ENCODE assay signal across 11 mouse cellular contexts in the genomic region with DNA sequence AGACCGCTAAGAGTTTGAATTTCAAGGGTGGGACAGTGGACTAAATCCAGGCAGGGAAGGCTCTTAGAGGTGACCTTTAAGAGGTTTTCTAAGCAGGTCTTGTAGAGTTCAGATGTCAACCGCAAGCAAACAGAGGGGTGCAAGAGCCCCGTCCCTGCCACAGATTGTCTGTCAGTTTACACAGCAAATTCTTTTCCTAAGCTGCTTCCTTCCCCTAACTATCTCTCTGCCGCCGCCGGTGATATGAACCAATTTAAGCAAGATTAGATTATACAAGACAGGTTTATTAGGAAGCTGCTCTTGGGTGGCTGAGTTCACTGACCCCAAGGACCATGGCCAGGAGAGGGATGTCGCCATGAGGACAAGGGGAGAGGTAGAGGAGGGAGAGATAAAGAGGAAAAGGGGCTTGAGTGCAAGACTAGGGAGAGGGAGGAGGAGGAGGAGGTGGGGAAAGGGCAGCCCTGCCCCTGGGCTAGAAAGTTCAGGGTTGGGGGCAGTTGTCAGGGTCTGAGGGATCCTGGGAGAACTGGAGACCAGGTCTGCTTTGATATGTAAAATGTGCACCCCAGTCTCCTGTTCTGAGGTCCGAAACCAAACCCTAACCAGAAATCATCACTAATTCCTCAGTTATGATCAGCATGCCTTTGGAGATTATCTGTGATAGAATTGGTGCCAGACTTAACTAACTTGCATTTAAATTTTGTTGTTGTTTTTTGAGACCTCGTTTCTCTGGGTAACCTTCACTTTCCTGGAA. TPM values are rescaled to one million over a fixed set of nuclear protein-coding genes. Genes with fewer than 3 reads are reported as not detected.
A peak's percentile ranks its signal among the peaks of the same experiment; 100 is the strongest.
DNase-seq lines count a peak whose midpoint lies in the region; ATAC-seq lines count a peak whose summit lies in the region.
"Had no signal": no experiment of that assay in that cellular context is flagged by ENCODE, and none has a peak within 500 bp of the region (broad histone marks: within the 10 kb centered on the region; RNA-seq: fewer than 3 reads in every experiment).

No protein-coding gene starts in this region.

- H3K9me3 ChIP-seq in heart, embryonic 14.5 days (ENCODE audit: control insufficient read depth, low read length): no peaks in the 10 kb centered on the region
- H3K9me3 ChIP-seq in megakaryocyte, embryonic 14.5 days: no peaks in the 10 kb centered on the region
- H3K9me3 ChIP-seq in embryonic facial prominence, embryonic 14.5 days (ENCODE audit: control insufficient read depth, low read length): no peaks in the 10 kb centered on the region
- H3K9me3 ChIP-seq in neural tube, embryonic 13.5 days: no peaks in the 10 kb centered on the region

- no peak for DNase-seq in heart, postnatal 14 days
- no peak for DNase-seq in embryonic facial prominence, embryonic 14.5 days (ENCODE audit: low spot score)
- no peak for DNase-seq in spleen, postnatal 10 days (ENCODE audit: low spot score in 2 of 2)
- DNase-seq in spleen, postnatal 14 days (ENCODE audit: low spot score in 2 of 2): no peak
- DNase-seq: adrenal gland, postnatal 36 days; cerebellum, adult 8-10 months; layer of hippocampus, adult 9-11 months had no signal

- intact Hi-C loops in heart, postnatal 14 days (cut with DNase I): loop anchor here (5.0 kb wide), 2 partner anchors 63 to 103 kb away; partner anchors contain the start of gene Hus1

- no peak overlapping the region for H3K27ac ChIP-seq in heart, embryonic 14.5 days (replicated peaks in 1 of 2; ENCODE audit: control insufficient read depth in 1 of 2, insufficient read depth in 1 of 2, low read depth in 2 of 2, low read length in 2 of 2)
- H3K27ac ChIP-seq in embryonic facial prominence, embryonic 14.5 days (replicated peaks; ENCODE audit: low read depth, low read length): no peak overlapping the region
- H3K27ac ChIP-seq in neural tube, embryonic 13.5 days (replicated peaks): no peak overlapping the region

- 0 out of 4 replicates have a peak overlapping the region, but pooled peaks of 1 of the 2 experiments have one; percentile 27 for H3K4me3 ChIP-seq in heart, embryonic 14.5 days (ENCODE audit: control insufficient read depth in 1 of 2, insufficient read depth in 1 of 2, low read depth in 1 of 2, low read length in 2 of 2)
- H3K4me3 ChIP-seq in megakaryocyte, embryonic 14.5 days (replicated peaks): peak overlapping the region; percentile 62
- H3K4me3 ChIP-seq in embryonic facial prominence, embryonic 14.5 days (ENCODE audit: low read depth, low read length): peak overlapping the region; percentile 23; the same call in 1 of the 2 replicates
- no peak overlapping the region for H3K4me3 ChIP-seq in neural tube, embryonic 13.5 days

- peak overlapping the region; percentile 56; the same call in 1 of the 2 replicates for H3K9ac ChIP-seq in heart, embryonic 14.5 days (ENCODE audit: low read length)
- no peak overlapping the region; the same call in 1 of the 2 replicates for H3K9ac ChIP-seq in embryonic facial prominence, embryonic 14.5 days (ENCODE audit: low read depth, low read length)
- H3K9ac ChIP-seq in neural tube, embryonic 13.5 days: no peak overlapping the region

- peaks cover 15 to 19% of the 10 kb centered on the region in 2 experiments for H3K4me1 ChIP-seq in heart, embryonic 14.5 days (ENCODE audit: control insufficient read depth in 2 of 2, insufficient read depth in 2 of 2, low read length in 2 of 2)
- H3K4me1 ChIP-seq in megakaryocyte, embryonic 14.5 days: peaks cover 69% of the 10 kb centered on the region
- peaks cover 17% of the 10 kb centered on the region for H3K4me1 ChIP-seq in embryonic facial prominence, embryonic 14.5 days (ENCODE audit: control insufficient read depth, insufficient read depth, low read length)
- H3K4me1 ChIP-seq in neural tube, embryonic 13.5 days (replicated peaks): peaks cover 31% of the 10 kb centered on the region

- H3K36me3 ChIP-seq in heart, embryonic 14.5 days (ENCODE audit: control insufficient read depth, insufficient read depth, low read length): no peaks in the 10 kb centered on the region
- no peaks in the 10 kb centered on the region for H3K36me3 ChIP-seq in megakaryocyte, embryonic 14.5 days (replicated peaks; ENCODE audit: low read length)
- H3K36me3 ChIP-seq in embryonic facial prominence, embryonic 14.5 days (ENCODE audit: control insufficient read depth, insufficient read depth, low read length): no peaks in the 10 kb centered on the region
- H3K36me3 ChIP-seq in neural tube, embryonic 13.5 days: no peaks in the 10 kb centered on the region

- peaks cover 2% of the 10 kb centered on the region; the same call in 1 of the 2 replicates for H3K27me3 ChIP-seq in heart, embryonic 14.5 days (ENCODE audit: control insufficient read depth, insufficient read depth, low read length)
- H3K27me3 ChIP-seq in megakaryocyte, embryonic 14.5 days (replicated peaks): peaks cover 20% of the 10 kb centered on the region
- peaks cover 58% of the 10 kb centered on the region for H3K27me3 ChIP-seq in embryonic facial prominence, embryonic 14.5 days (replicated peaks; ENCODE audit: control insufficient read depth, insufficient read depth, low read length)
- peaks cover 65% of the 10 kb centered on the region for H3K27me3 ChIP-seq in neural tube, embryonic 13.5 days

- 19% methylated on average over 9 of the region's 9 CpGs for WGBS in heart, embryonic 14.5 days
- WGBS in embryonic facial prominence, embryonic 14.5 days: 6% methylated on average over 9 of the region's 9 CpGs
- WGBS in neural tube, embryonic 13.5 days: 12% methylated on average over 9 of the region's 9 CpGs

- H3K4me2 ChIP-seq in heart, embryonic 14.5 days (ENCODE audit: low read length): peak overlapping the region; percentile 67
- peak overlapping the region; percentile 43; the same call in 1 of the 2 replicates for H3K4me2 ChIP-seq in embryonic facial prominence, embryonic 14.5 days (ENCODE audit: low read depth, low read length)
- H3K4me2 ChIP-seq in neural tube, embryonic 13.5 days: peak overlapping the region; percentile 13; the same call in 1 of the 2 replicates

- ATAC-seq in heart, embryonic 14.5 days (ENCODE audit: insufficient number of reproducible peaks, insufficient read depth, low FRiP score, low read depth): no peak
- ATAC-seq in megakaryocyte, adult 5-6 weeks (ENCODE audit: poor library complexity, severe bottlenecking): no peak
- no peak for ATAC-seq in embryonic facial prominence, embryonic 14.5 days (ENCODE audit: low read depth)
- ATAC-seq in neural tube, embryonic 13.5 days (ENCODE audit: low read depth): no peak

RNA-seq across cellular contexts. Expression of gene Upp1, which starts 2.4 kb away (rescaled TPM):
- polyA plus RNA-seq in heart, embryonic 14.5 days (2014; fragmentation: Nextera tagmentation; extraction: Ambion mirVana): 41.7 and 44.4 TPM in 2 replicates
- total RNA-seq in heart, postnatal 14 days (2021): 10 to 100 TPM in 1 of 2 experiments, 1 to 10 TPM in 1; 8.3 to 11.2 TPM
- 0.41 TPM in 1 of 2 replicates, not detected in the other for polyA plus RNA-seq in megakaryocyte, embryonic 14.5 days (2012; ENCODE audit: insufficient read depth, low replicate concordance)
- total RNA-seq in megakaryocyte, adult 5-6 weeks (2015): 2.4 and 3.0 TPM in 2 replicates
- 3.8 and 4.5 TPM in 2 replicates for total RNA-seq in megakaryocyte, adult 5-6 weeks (2017)
- 6.7 and 8.5 TPM in 2 replicates for polyA plus RNA-seq in embryonic facial prominence, embryonic 14.5 days (2014; fragmentation: Nextera tagmentation; extraction: Ambion mirVana)
- polyA plus RNA-seq in neural tube, embryonic 13.5 days (2015; fragmentation: Nextera tagmentation; extraction: Ambion mirVana): 3.4 and 3.5 TPM in 2 replicates

Comparison
In these comparisons a context has a peak if more than half of its experiments do, and no peak if none do; other contexts are left out.
1. H3K4me2 ChIP-seq: peak in every context shown above with its lines; median percentile 67 in heart, embryonic 14.5 days; 43 in embryonic facial prominence, embryonic 14.5 days; 13 in neural tube, embryonic 13.5 days.